Mouse (Mus musculus): ENCODE data around the gene Nrxn1. TPM values are rescaled to one million over a fixed set of nuclear protein-coding genes. Genes with fewer than 3 reads are reported as not detected.
A peak's percentile ranks its signal among the peaks of the same experiment; 100 is the strongest.
"Not testable (repeated sequence)": the region's sequence is repeated elsewhere in the genome, so short reads cannot be mapped to it uniquely, and the experiment has no call there.

Gene Nrxn1
- polyA plus RNA-seq, 1 experiment from 2014 or later = 4.2 TPM

DNA sequence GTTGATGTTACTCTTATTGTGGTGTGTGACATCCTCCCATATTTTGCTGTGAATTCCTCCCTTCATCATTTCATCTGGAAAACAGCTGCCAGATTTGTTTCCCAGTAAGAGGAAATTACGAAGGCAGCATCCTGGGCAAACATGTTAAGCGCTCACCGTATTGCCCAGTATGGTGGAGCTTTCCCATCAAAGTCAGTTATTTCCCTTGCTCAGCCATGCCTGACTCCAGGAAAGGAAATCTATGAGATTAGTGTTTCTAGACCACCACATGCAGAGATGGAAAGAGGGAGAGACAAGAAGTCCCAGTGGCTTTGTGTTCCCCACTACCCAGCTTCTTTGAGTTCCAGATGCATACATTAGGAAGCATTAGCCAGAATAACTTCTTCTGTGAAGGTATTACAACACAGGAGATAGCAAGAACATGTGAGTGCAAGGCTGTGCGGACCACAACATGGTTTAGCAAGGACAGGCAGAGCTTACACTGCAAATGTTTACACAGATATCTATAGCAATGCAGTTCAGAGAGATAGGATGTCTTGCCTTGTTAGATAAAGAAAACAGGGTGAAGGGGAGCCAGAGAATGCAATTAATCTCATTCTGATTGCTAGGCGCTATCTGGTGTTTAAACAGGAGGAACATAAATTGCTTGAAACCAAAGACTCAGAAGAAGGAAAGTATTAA, 839.3 kb downstream of the Nrxn1 start:
- ATAC-seq (replicated peaks; ENCODE audit: low FRiP score, low TSS enrichment, low read depth) (peak; percentile 50; the same call in 1 of the 2 replicates), DNase-seq (ENCODE audit: low spot score) (no peak)
- no peak overlapping the region for H3K4me3 ChIP-seq (ENCODE audit: low read depth, low read length)
- H3K9ac ChIP-seq (ENCODE audit: low read length) = no peak overlapping the region
- no peaks in the 10 kb centered on the region for H3K36me3 ChIP-seq (ENCODE audit: control insufficient read depth, insufficient read depth, low read length)
- no peaks in the 10 kb centered on the region for H3K27me3 ChIP-seq (replicated peaks; ENCODE audit: control insufficient read depth, insufficient read depth, low read length)
- H3K9me3 ChIP-seq (ENCODE audit: control insufficient read depth, low read length) = no peaks in the 10 kb centered on the region
- no peak overlapping the region for H3K4me2 ChIP-seq (ENCODE audit: low read length)
- 35% methylated on average over 5 of the region's 5 CpGs for WGBS
- 0 out of 2 replicates have a peak, but pooled peaks cover 3% of the 10 kb centered on the region for H3K4me1 ChIP-seq (replicated peaks; ENCODE audit: control insufficient read depth, insufficient read depth, low read length)
- no peak overlapping the region for H3K27ac ChIP-seq (ENCODE audit: low read depth)

DNA sequence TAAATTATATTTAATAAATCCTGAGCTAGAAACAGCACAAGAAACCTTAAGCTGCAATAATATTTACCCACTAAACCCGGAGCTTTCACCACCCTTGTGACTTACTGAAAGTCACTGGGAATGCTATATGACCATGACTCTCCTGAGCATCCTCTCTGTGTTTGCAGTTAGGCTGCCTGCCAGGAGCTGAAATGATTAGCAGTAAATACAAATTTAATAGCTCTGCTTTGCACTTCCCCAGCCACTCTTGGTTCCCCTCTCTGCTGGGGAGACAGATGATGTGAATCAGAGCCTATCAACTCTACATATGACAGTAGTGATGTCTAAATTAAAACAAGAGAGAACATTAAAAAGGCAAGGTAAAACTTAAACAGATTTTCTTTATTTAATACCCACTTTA, 840.7 kb downstream of the Nrxn1 start:
- 73% methylated on average over 1 of the region's 1 CpGs for WGBS
- Histone ChIP-seq H3K4me1 (replicated peaks; ENCODE audit: control insufficient read depth, insufficient read depth, low read length) (0 out of 2 replicates have a peak, but pooled peaks cover 3% of the 10 kb centered on the region), H3K27me3 (replicated peaks; ENCODE audit: control insufficient read depth, insufficient read depth, low read length) (no peaks in the 10 kb centered on the region), H3K4me3 (ENCODE audit: low read depth, low read length) (no peak overlapping the region), H3K27ac (ENCODE audit: low read depth) (no peak overlapping the region), H3K9me3 (ENCODE audit: control insufficient read depth, low read length) (no peaks in the 10 kb centered on the region), H3K9ac (ENCODE audit: low read length) (no peak overlapping the region), H3K4me2 (ENCODE audit: low read length) (no peak overlapping the region), H3K36me3 (ENCODE audit: control insufficient read depth, insufficient read depth, low read length) (no peaks in the 10 kb centered on the region)
- no peak for ATAC-seq (replicated peaks; ENCODE audit: low FRiP score, low TSS enrichment, low read depth)
- DNase-seq (ENCODE audit: low spot score) = no peak

DNA sequence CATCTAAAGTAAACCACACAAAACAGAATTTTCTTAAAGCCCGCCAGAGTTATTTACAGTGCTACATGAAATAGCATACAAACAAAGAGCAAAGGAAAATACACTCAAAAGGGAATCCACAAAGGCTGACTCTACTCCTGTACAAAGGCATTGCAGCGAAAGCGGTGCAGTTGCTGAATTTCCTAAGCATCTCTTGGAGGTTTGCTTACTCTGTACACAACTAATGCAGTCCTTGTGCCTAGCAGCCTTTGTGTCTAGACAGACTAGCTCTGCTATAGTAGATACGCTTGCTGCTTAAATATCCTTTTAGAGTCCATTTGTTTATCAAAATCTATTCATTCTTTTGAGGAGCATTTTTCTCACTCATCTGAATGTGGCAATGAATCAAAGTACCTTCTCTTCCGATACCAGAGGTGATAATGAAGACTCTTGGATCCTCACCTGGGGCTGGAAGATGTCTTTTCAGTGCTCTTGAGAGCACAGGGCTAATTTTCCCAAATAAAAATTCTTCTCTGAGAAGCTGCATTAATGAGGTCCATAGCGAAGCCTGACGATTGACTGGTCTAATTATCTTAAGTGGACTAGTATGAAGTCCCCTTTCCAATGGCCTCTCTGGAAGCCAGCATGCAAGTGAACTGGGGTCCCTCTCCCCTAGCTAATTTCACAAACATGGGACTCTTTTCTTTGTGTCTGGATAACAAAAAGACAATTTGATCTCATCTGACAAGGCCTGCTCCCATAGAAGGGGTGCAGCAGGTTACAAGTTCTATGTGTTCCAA, 845.6 kb downstream of the Nrxn1 start:
- H3K4me3 ChIP-seq (ENCODE audit: low read depth, low read length) = no peak overlapping the region
- no peak overlapping the region for H3K4me2 ChIP-seq (ENCODE audit: low read length)
- H3K9me3 ChIP-seq (ENCODE audit: control insufficient read depth, low read length) = no peaks in the 10 kb centered on the region
- H3K9ac ChIP-seq (ENCODE audit: low read length) = no peak overlapping the region
- no peaks in the 10 kb centered on the region for H3K27me3 ChIP-seq (replicated peaks; ENCODE audit: control insufficient read depth, insufficient read depth, low read length)
- no peaks in the 10 kb centered on the region for H3K4me1 ChIP-seq (replicated peaks; ENCODE audit: control insufficient read depth, insufficient read depth, low read length)
- no peak for ATAC-seq (replicated peaks; ENCODE audit: low FRiP score, low TSS enrichment, low read depth)
- H3K27ac ChIP-seq (ENCODE audit: low read depth) = no peak overlapping the region
- 87% methylated on average over 7 of the region's 7 CpGs for WGBS
- H3K36me3 ChIP-seq (ENCODE audit: control insufficient read depth, insufficient read depth, low read length) = no peaks in the 10 kb centered on the region
- no peak for DNase-seq (ENCODE audit: low spot score)

DNA sequence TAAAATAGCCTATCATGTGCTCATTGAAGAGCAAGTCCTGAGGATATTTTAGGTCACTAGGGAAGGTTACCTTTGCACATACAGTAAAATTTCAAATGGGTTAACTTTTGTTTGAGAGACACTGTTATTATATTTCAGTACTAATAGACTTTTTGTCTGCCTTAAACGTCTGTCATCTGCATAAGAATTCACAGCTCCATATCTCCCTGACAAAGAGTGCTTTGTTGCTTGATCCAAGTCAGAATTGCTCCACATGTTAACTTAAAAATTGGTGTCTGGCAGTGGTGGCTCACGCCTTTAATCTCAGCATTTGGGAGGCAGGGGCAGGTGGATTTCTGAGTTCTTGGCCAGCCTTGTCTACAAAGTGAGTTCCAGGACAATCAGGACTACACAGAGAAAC, 848.5 kb downstream of the Nrxn1 start:
- no peaks in the 10 kb centered on the region for H3K9me3 ChIP-seq (ENCODE audit: control insufficient read depth, low read length)
- no peak overlapping the region for H3K4me2 ChIP-seq (ENCODE audit: low read length)
- DNase-seq (ENCODE audit: low spot score) (no peak), ATAC-seq (replicated peaks; ENCODE audit: low FRiP score, low TSS enrichment, low read depth) (no peak)
- no peak overlapping the region for H3K4me3 ChIP-seq (ENCODE audit: low read depth, low read length)
- H3K36me3 ChIP-seq (ENCODE audit: control insufficient read depth, insufficient read depth, low read length) = no peaks in the 10 kb centered on the region
- no peak overlapping the region for H3K27ac ChIP-seq (ENCODE audit: low read depth)
- H3K4me1 ChIP-seq (replicated peaks; ENCODE audit: control insufficient read depth, insufficient read depth, low read length) = no peaks in the 10 kb centered on the region
- WGBS = 68% methylated on average over 2 of the region's 2 CpGs
- H3K9ac ChIP-seq (ENCODE audit: low read length) = no peak overlapping the region
- H3K27me3 ChIP-seq (replicated peaks; ENCODE audit: control insufficient read depth, insufficient read depth, low read length) = no peaks in the 10 kb centered on the region

DNA sequence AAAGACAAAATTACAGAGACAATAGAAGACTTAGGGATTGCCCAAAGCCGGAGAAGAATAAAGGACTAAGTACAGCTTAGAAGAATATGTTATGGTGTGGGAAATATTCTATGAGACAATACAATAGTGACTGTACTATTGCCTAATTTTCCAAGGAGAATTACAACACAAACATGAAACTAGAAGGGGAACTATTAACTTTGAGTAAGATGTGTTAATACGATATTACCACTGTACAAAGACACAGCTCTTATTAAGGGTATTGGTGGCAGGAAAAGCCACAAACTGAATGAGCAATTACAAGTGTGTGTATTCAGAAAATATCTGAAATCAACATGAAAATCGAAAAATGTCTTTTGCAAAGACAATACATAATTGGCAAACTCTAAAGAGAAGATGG, 853.9 kb downstream of the Nrxn1 start:
- ATAC-seq (replicated peaks; ENCODE audit: low FRiP score, low TSS enrichment, low read depth) (no peak), DNase-seq (ENCODE audit: low spot score) (no peak)
- no peak overlapping the region for H3K9ac ChIP-seq (ENCODE audit: low read length)
- H3K4me2 ChIP-seq (ENCODE audit: low read length) = no peak overlapping the region
- 86% methylated on average over 3 of the region's 3 CpGs for WGBS
- H3K27me3 ChIP-seq (replicated peaks; ENCODE audit: control insufficient read depth, insufficient read depth, low read length) = no peaks in the 10 kb centered on the region
- no peak overlapping the region for H3K4me3 ChIP-seq (ENCODE audit: low read depth, low read length)
- no peaks in the 10 kb centered on the region for H3K9me3 ChIP-seq (ENCODE audit: control insufficient read depth, low read length)
- H3K36me3 ChIP-seq (ENCODE audit: control insufficient read depth, insufficient read depth, low read length) = no peaks in the 10 kb centered on the region
- H3K4me1 ChIP-seq (replicated peaks; ENCODE audit: control insufficient read depth, insufficient read depth, low read length) = no peaks in the 10 kb centered on the region
- no peak overlapping the region for H3K27ac ChIP-seq (ENCODE audit: low read depth)

DNA sequence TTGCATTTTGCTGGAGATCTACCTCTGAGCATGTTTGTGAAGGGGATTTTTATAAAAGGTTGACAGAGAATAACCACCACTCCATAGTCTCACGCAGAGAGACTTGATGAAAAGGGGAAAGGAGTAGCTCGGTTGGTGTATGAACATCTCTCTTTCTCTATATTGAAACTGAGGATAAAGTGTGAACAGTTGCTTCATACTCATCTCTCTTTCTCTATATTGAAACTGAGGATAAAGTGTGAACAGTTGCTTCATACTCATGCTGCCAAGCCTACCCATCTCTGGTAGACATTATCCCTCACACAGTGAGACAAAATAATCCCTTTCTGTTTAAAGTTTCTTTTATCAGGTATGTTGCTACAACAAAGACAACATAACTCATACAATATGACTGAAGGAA, 854.4 kb downstream of the Nrxn1 start:
- Histone ChIP-seq H3K36me3 (ENCODE audit: control insufficient read depth, insufficient read depth, low read length) (no peaks in the 10 kb centered on the region), H3K4me3 (ENCODE audit: low read depth, low read length) (no peak overlapping the region), H3K4me2 (ENCODE audit: low read length) (no peak overlapping the region), H3K27ac (ENCODE audit: low read depth) (no peak overlapping the region), H3K9me3 (ENCODE audit: control insufficient read depth, low read length) (no peaks in the 10 kb centered on the region), H3K9ac (ENCODE audit: low read length) (no peak overlapping the region), H3K27me3 (replicated peaks; ENCODE audit: control insufficient read depth, insufficient read depth, low read length) (no peaks in the 10 kb centered on the region), H3K4me1 (replicated peaks; ENCODE audit: control insufficient read depth, insufficient read depth, low read length) (no peaks in the 10 kb centered on the region)
- ATAC-seq (replicated peaks; ENCODE audit: low FRiP score, low TSS enrichment, low read depth) = no peak
- DNase-seq (ENCODE audit: low spot score) = no peak
- 97% methylated on average over 2 of the region's 2 CpGs for WGBS

DNA sequence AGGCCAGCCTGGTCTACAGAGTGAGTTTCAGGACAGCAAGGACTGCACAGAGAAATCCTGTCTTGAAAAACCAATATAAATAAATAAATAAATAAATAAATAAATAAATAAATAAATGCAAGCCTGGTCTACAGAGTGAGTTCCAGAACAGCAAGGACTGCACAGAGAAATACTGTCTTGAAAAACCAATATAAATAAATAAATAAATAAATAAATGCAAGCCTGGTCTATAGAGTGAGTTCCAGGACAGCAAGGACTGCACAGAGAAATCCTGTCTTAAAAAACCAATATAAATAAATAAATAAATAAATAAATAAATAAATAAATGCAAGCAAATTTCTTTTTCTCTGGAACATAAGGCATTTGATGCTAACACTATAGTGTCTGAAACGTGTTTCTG, 857.2 kb downstream of the Nrxn1 start:
- not testable (repeated sequence) for H3K4me3 ChIP-seq (ENCODE audit: low read depth, low read length); H3K9me3 ChIP-seq (ENCODE audit: control insufficient read depth, low read length); H3K4me2 ChIP-seq (ENCODE audit: low read length); ATAC-seq (replicated peaks; ENCODE audit: low FRiP score, low TSS enrichment, low read depth); DNase-seq (ENCODE audit: low spot score); H3K9ac ChIP-seq (ENCODE audit: low read length); H3K4me1 ChIP-seq (replicated peaks; ENCODE audit: control insufficient read depth, insufficient read depth, low read length); H3K36me3 ChIP-seq (ENCODE audit: control insufficient read depth, insufficient read depth, low read length); H3K27me3 ChIP-seq (replicated peaks; ENCODE audit: control insufficient read depth, insufficient read depth, low read length); H3K27ac ChIP-seq (ENCODE audit: low read depth)
- 84% methylated on average over 1 of the region's 1 CpGs for WGBS

DNA sequence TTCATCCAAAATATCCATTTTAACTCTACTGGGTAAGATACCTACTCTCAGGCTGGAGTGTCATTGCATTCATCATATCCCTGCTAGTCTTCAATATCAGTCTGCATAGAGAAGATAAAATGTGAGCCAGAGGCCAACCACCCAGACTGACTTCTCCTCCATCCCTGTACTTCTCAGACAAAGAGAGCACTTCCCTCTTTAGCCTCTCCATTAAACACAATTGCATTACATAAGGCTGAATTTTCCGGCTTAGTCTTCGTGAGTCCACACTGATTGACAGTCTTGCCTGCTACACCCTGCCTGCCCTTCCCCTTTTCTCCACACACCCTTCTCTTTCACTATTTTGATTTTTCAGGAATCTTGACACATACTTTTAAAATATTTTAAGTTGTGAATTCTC, 858.1 kb downstream of the Nrxn1 start:
- Histone ChIP-seq H3K36me3 (ENCODE audit: control insufficient read depth, insufficient read depth, low read length) (no peaks in the 10 kb centered on the region), H3K27me3 (replicated peaks; ENCODE audit: control insufficient read depth, insufficient read depth, low read length) (no peaks in the 10 kb centered on the region), H3K9ac (ENCODE audit: low read length) (no peak overlapping the region), H3K4me3 (ENCODE audit: low read depth, low read length) (no peak overlapping the region), H3K27ac (ENCODE audit: low read depth) (no peak overlapping the region), H3K9me3 (ENCODE audit: control insufficient read depth, low read length) (no peaks in the 10 kb centered on the region), H3K4me2 (ENCODE audit: low read length) (no peak overlapping the region), H3K4me1 (replicated peaks; ENCODE audit: control insufficient read depth, insufficient read depth, low read length) (no peaks in the 10 kb centered on the region)
- 91% methylated on average over 2 of the region's 2 CpGs for WGBS
- DNase-seq (ENCODE audit: low spot score) (no peak), ATAC-seq (replicated peaks; ENCODE audit: low FRiP score, low TSS enrichment, low read depth) (no peak)

DNA sequence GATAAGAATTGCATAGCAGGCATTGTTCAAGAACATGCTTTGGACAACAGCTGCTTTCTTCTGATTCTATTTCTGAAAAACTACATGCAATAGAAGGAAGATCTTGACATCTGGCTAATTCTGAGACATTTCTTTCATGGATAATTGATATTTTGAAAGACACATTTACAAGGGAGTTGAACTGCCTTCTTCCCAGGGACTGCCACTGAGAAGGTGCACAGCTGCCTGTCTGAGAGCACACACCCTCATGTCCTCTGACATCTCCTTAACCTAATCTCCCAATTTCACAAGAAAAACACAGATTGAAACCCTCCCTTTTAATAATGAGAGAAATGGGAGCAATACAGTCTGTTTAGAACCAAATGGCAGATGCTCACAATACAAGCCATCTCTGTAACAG, 884.3 kb downstream of the Nrxn1 start:
- ATAC-seq (replicated peaks; ENCODE audit: low FRiP score, low TSS enrichment, low read depth) = no peak
- no peaks in the 10 kb centered on the region for H3K4me1 ChIP-seq (replicated peaks; ENCODE audit: control insufficient read depth, insufficient read depth, low read length)
- H3K4me2 ChIP-seq (ENCODE audit: low read length) = no peak overlapping the region
- no peak overlapping the region for H3K4me3 ChIP-seq (ENCODE audit: low read depth, low read length)
- H3K36me3 ChIP-seq (ENCODE audit: control insufficient read depth, insufficient read depth, low read length) = no peaks in the 10 kb centered on the region
- H3K9ac ChIP-seq (ENCODE audit: low read length) = no peak overlapping the region
- no peak overlapping the region for H3K27ac ChIP-seq (ENCODE audit: low read depth)
- H3K27me3 ChIP-seq (replicated peaks; ENCODE audit: control insufficient read depth, insufficient read depth, low read length) = no peaks in the 10 kb centered on the region
- H3K9me3 ChIP-seq (ENCODE audit: control insufficient read depth, low read length) = no peaks in the 10 kb centered on the region
- DNase-seq (ENCODE audit: low spot score) = no peak
